Mouse (Mus musculus) brain, embryonic 14.5 days (tissue): Measurements from ENCODE around the gene Lig3.

Experiments
- CTCF ChIP-seq: fragments of 200-500 bp; IDR thresholded peaks from 2 replicates; pipeline ENCODE4 v1.5.1; 2012; ENCODE audit warnings: inconsistent platforms, mild to moderate bottlenecking, moderate library complexity, borderline replicate concordance; ENCODE audit not compliant: insufficient read depth, insufficient read length; ENCODE audit errors: extremely low read depth
- POLR2A ChIP-seq: fragments of 200-500 bp; IDR thresholded peaks from 2 replicates; pipeline ENCODE4 v1.6.1; 2012; ENCODE audit warnings: mild to moderate bottlenecking, inconsistent platforms, borderline replicate concordance; ENCODE audit not compliant: poor library complexity, insufficient read depth, insufficient read length, severe bottlenecking; ENCODE audit errors: extremely low read depth

- TF ChIP-seq POLR2A, result no peak
- no peak for TF ChIP-seq CTCF
These were observed 57.6 kb downstream of the Lig3 start for GRCm38 (mm10) chr11:82838511-82838910.
